Mouse (Mus musculus) kidney, postnatal 0 days (tissue): ENCODE results near the gene Zfp229. TPM values are rescaled to one million over a fixed set of nuclear protein-coding genes. Genes with fewer than 3 reads are reported as not detected.
"Not testable (repeated sequence)": the region's sequence is repeated elsewhere in the genome, so short reads cannot be mapped to it uniquely, and the experiment has no call there.

ENCODE experiments used
- ATAC-seq: fragments of 200-750 bp; cut with Nextera tagmentation; replicated peaks from 2 replicates; pipeline ENCODE4 v1.8.0; 2017; ENCODE audit warnings: low read depth, moderate number of reproducible peaks, moderate TSS enrichment, moderate library complexity; ENCODE audit not compliant: low FRiP score
- DNase-seq: peaks from one replicate; pipeline ENCODE4 v3.0.0-alpha.2; 2016; ENCODE audit warnings: low spot score
- H3K27ac ChIP-seq: fragments of 300-500 bp; sonication (generic); 2 replicates; pipeline ENCODE4 v1.5.1; 2014; ENCODE audit warnings: mild to moderate bottlenecking
- H3K27me3 ChIP-seq: fragments of 300-500 bp; sonication (generic); 2 replicates; pipeline ENCODE4 v1.6.1; 2014; ENCODE audit warnings: low read length, mixed read lengths; ENCODE audit not compliant: insufficient read depth
- H3K36me3 ChIP-seq: fragments of 300-500 bp; sonication (generic); 2 replicates; pipeline ENCODE4 v1.6.1; 2014; ENCODE audit warnings: low read length, mixed read lengths; ENCODE audit not compliant: insufficient read depth
- H3K4me1 ChIP-seq: fragments of 300-500 bp; sonication (generic); replicated peaks from 2 replicates; pipeline ENCODE4 v1.6.1; 2014; ENCODE audit warnings: antibody characterized with exemption, low read length, mixed read lengths; ENCODE audit not compliant: insufficient read depth
- H3K4me2 ChIP-seq: fragments of 300-500 bp; sonication (generic); 2 replicates; pipeline ENCODE4 v1.6.1; 2014; ENCODE audit warnings: mild to moderate bottlenecking, low read length, moderate library complexity, mixed read lengths
- H3K4me3 ChIP-seq: fragments of 300-500 bp; sonication (generic); replicated peaks from 2 replicates; pipeline ENCODE4 v1.5.1; 2014; ENCODE audit warnings: low read depth, low read length
- H3K9ac ChIP-seq: fragments of 300-500 bp; sonication (generic); 2 replicates; pipeline ENCODE4 v1.6.1; 2014; ENCODE audit warnings: low read depth, low read length
- H3K9me3 ChIP-seq: fragments of 300-500 bp; sonication (generic); replicated peaks from 2 replicates; pipeline ENCODE4 v1.6.1; 2016; ENCODE audit warnings: low read length, inconsistent platforms, mixed read lengths
- CTCF ChIP-seq: IDR thresholded peaks from 2 replicates; pipeline ENCODE4 v1.5.1; 2016; ENCODE audit warnings: antibody characterized with exemption, low read depth, mild to moderate bottlenecking, moderate library complexity
- WGBS: fragments of 180-500 bp; shearing (Covaris S2); extraction: QIAGEN DNeasy Blood & Tissue Kit; methylation state at CpG from one replicate; pipeline ENCODE4 v1.1.7; 2014; 5-methylcytosine and 5-hydroxymethylcytosine counted together
- polyA plus RNA-seq: library from polyadenylated mRNA; unstranded; fragments of >200 nt; fragmentation: Nextera tagmentation; extraction: Ambion mirVana; gene quantifications from 2 replicates; pipeline ENCODE4 v1.2.1, GENCODE M21; 2015

Zfp229 gene
- polyA plus RNA-seq, result 5.5 and 5.7 TPM in 2 replicates

GRCm38 (mm10) chr17:21730495-21730894 is at the start of gene Zfp229:
Gene Zfp229 (plus strand): TSS chr17:21730795.
- H3K9me3 ChIP-seq, H3K4me3 ChIP-seq, H3K4me2 ChIP-seq, H3K27me3 ChIP-seq, H3K27ac ChIP-seq, DNase-seq, H3K4me1 ChIP-seq, H3K36me3 ChIP-seq, H3K9ac ChIP-seq, ATAC-seq: not testable (repeated sequence)
- 95% methylated on average over 7 of the region's 22 CpGs for WGBS

- Histone ChIP-seq H3K27ac (no peak within 1 kb of the TSS), H3K4me1 (no peaks in the 10 kb centered on the region), H3K4me3 (no peak within 1 kb of the TSS), H3K9ac (no peak within 1 kb of the TSS), H3K9me3 (no peaks in the 10 kb centered on the region), H3K4me2 (no peak within 1 kb of the TSS), H3K27me3 (no peaks in the 10 kb centered on the region), H3K36me3 (peaks cover 6% of the 10 kb centered on the region; the same call in 1 of the 2 replicates)
- TF ChIP-seq CTCF, result no peak
- 88% methylated on average over 3 of the region's 3 CpGs for WGBS
- DNase-seq (no peak), ATAC-seq (no peak)
Observed at GRCm38 (mm10) chr17:21691560-21691959, 39.0 kb upstream of the Zfp229 start, which contains the start of gene Gm10226. Gene Gm10226 (plus strand): TSS chr17:21691860.

GRCm38 (mm10) chr17:21693342-21693741 is 37.3 kb upstream of the Zfp229 start:
- H3K27ac ChIP-seq, result no peak overlapping the region
- no peaks in the 10 kb centered on the region for H3K27me3 ChIP-seq
- H3K4me1 ChIP-seq, result no peaks in the 10 kb centered on the region
- 45% methylated on average over 3 of the region's 3 CpGs for WGBS
- no peak overlapping the region for H3K4me2 ChIP-seq
- peaks cover 6% of the 10 kb centered on the region; the same call in 1 of the 2 replicates for H3K36me3 ChIP-seq
- H3K4me3 ChIP-seq, result no peak overlapping the region
- H3K9me3 ChIP-seq, result no peaks in the 10 kb centered on the region
- no peak for TF ChIP-seq CTCF
- ATAC-seq, result no peak
- DNase-seq, result peak; percentile 67
- H3K9ac ChIP-seq, result no peak overlapping the region

- H3K36me3 ChIP-seq, result peaks cover 5% of the 10 kb centered on the region; the same call in 1 of the 2 replicates
- no peak for DNase-seq
Observed at GRCm38 (mm10) chr17:21696073-21696472, 34.5 kb upstream of the Zfp229 start.

GRCm38 (mm10) chr17:21702281-21703240 is 28.0 kb upstream of the Zfp229 start:
- ATAC-seq, result no peak
- no peak overlapping the region for H3K9ac ChIP-seq
- 54% methylated on average over 5 of the region's 5 CpGs for WGBS

More at GRCm38 (mm10) chr17:21696073-21696472, 34.5 kb upstream of the Zfp229 start:
- H3K27ac ChIP-seq, result no peak overlapping the region
- no peak for TF ChIP-seq CTCF
- H3K9ac ChIP-seq, result no peak overlapping the region
- no peak for ATAC-seq
- no peaks in the 10 kb centered on the region for H3K4me1 ChIP-seq
- H3K27me3 ChIP-seq, result no peaks in the 10 kb centered on the region
- H3K4me2 ChIP-seq, result no peak overlapping the region
- H3K9me3 ChIP-seq, result no peaks in the 10 kb centered on the region
- no peak overlapping the region for H3K4me3 ChIP-seq

GRCm38 (mm10) chr17:21703414-21703813 is 27.2 kb upstream of the Zfp229 start:
- H3K4me1 ChIP-seq, result 0 out of 2 replicates have a peak, but pooled peaks cover 1% of the 10 kb centered on the region
- 77% methylated on average over 1 of the region's 1 CpGs for WGBS
- no peak for DNase-seq
- no peaks in the 10 kb centered on the region for H3K27me3 ChIP-seq
- no peak overlapping the region for H3K4me2 ChIP-seq
- TF ChIP-seq CTCF, result no peak
- H3K36me3 ChIP-seq, result no peaks in the 10 kb centered on the region
- no peak overlapping the region for H3K9ac ChIP-seq
- no peak overlapping the region for H3K4me3 ChIP-seq
- no peaks in the 10 kb centered on the region for H3K9me3 ChIP-seq
- no peak for ATAC-seq
- H3K27ac ChIP-seq, result no peak overlapping the region

More at GRCm38 (mm10) chr17:21702281-21703240, 28.0 kb upstream of the Zfp229 start:
- H3K4me1 ChIP-seq, result no peaks in the 10 kb centered on the region
- H3K27me3 ChIP-seq, result no peaks in the 10 kb centered on the region
- no peak overlapping the region for H3K27ac ChIP-seq
- no peak for DNase-seq
- no peak overlapping the region for H3K4me3 ChIP-seq
- no peaks in the 10 kb centered on the region for H3K36me3 ChIP-seq
- TF ChIP-seq CTCF, result no peak
- H3K9me3 ChIP-seq, result no peaks in the 10 kb centered on the region
- H3K4me2 ChIP-seq, result no peak overlapping the region
